Mouse (Mus musculus): ENCODE data around the gene Lrrc57. TPM values are rescaled to one million over a fixed set of nuclear protein-coding genes. Genes with fewer than 3 reads are reported as not detected.

Lrrc57 gene
- 34.5 and 36.3 TPM in 2 replicates for polyA plus RNA-seq (2016; fragmentation: Nextera tagmentation; extraction: Ambion mirVana)

- H3K27me3 ChIP-seq: no peaks in the 10 kb centered on the region
- H3K9ac ChIP-seq (replicated peaks): peak within 1 kb of the TSS; percentile 81
- H3K4me2 ChIP-seq (replicated peaks): peak within 1 kb of the TSS; percentile 82
- peaks cover 17% of the 10 kb centered on the region for H3K4me1 ChIP-seq
- H3K27ac ChIP-seq (replicated peaks): peak within 1 kb of the TSS; percentile 88
- H3K4me3 ChIP-seq: peak within 1 kb of the TSS; percentile 86
- under 1% methylated on average over 52 of the region's 52 CpGs for WGBS
- no peaks in the 10 kb centered on the region for H3K9me3 ChIP-seq
- peak; percentile 94 for ATAC-seq (ENCODE audit: low FRiP score, low read depth)
- peaks cover 26% of the 10 kb centered on the region for H3K36me3 ChIP-seq
These were observed at the start of gene Lrrc57, which contains the start of gene Haus2 for GRCm38 (mm10) chr2:120608830-120609723. Gene Lrrc57 (minus strand): TSS chr2:120609520. Gene Haus2 (plus strand): TSS chr2:120609383.

- 68% methylated on average over 5 of the region's 5 CpGs for WGBS
- Histone ChIP-seq H3K4me1 (no peaks in the 10 kb centered on the region), H3K9ac (replicated peaks) (no peak overlapping the region), H3K27me3 (no peaks in the 10 kb centered on the region), H3K36me3 (no peaks in the 10 kb centered on the region), H3K9me3 (no peaks in the 10 kb centered on the region), H3K4me2 (replicated peaks) (no peak overlapping the region), H3K27ac (replicated peaks) (no peak overlapping the region), H3K4me3 (no peak overlapping the region)
- no peak for ATAC-seq (ENCODE audit: low FRiP score, low read depth)
These were observed 49.2 kb upstream of the Lrrc57 start for GRCm38 (mm10) chr2:120658486-120658885.

- no peaks in the 10 kb centered on the region for H3K27me3 ChIP-seq
- H3K9me3 ChIP-seq: no peaks in the 10 kb centered on the region
- no peak overlapping the region for H3K9ac ChIP-seq (replicated peaks)
- no peaks in the 10 kb centered on the region for H3K4me1 ChIP-seq
- H3K36me3 ChIP-seq: no peaks in the 10 kb centered on the region
- WGBS: 94% methylated on average over 2 of the region's 2 CpGs
- H3K4me3 ChIP-seq: no peak overlapping the region
- no peak overlapping the region for H3K4me2 ChIP-seq (replicated peaks)
- H3K27ac ChIP-seq (replicated peaks): no peak overlapping the region
- no peak for ATAC-seq (ENCODE audit: low FRiP score, low read depth)
These were observed 47.4 kb upstream of the Lrrc57 start for GRCm38 (mm10) chr2:120656711-120657110.

GRCm38 (mm10) chr2:120655905-120656304 is 46.6 kb upstream of the Lrrc57 start:
- Histone ChIP-seq H3K27me3 (no peaks in the 10 kb centered on the region), H3K36me3 (no peaks in the 10 kb centered on the region), H3K4me1 (no peaks in the 10 kb centered on the region), H3K9me3 (no peaks in the 10 kb centered on the region), H3K4me3 (no peak overlapping the region), H3K9ac (replicated peaks) (no peak overlapping the region), H3K4me2 (replicated peaks) (no peak overlapping the region), H3K27ac (replicated peaks) (no peak overlapping the region)
- ATAC-seq (ENCODE audit: low FRiP score, low read depth): no peak
- WGBS: 88% methylated on average over 5 of the region's 5 CpGs

GRCm38 (mm10) chr2:120654693-120655092 is 45.4 kb upstream of the Lrrc57 start:
- no peaks in the 10 kb centered on the region for H3K4me1 ChIP-seq
- H3K27ac ChIP-seq (replicated peaks): no peak overlapping the region
- H3K9ac ChIP-seq (replicated peaks): no peak overlapping the region
- no peaks in the 10 kb centered on the region for H3K9me3 ChIP-seq
- 77% methylated on average over 2 of the region's 2 CpGs for WGBS
- no peaks in the 10 kb centered on the region for H3K27me3 ChIP-seq
- H3K4me3 ChIP-seq: no peak overlapping the region
- H3K4me2 ChIP-seq (replicated peaks): no peak overlapping the region
- no peak for ATAC-seq (ENCODE audit: low FRiP score, low read depth)
- no peaks in the 10 kb centered on the region for H3K36me3 ChIP-seq

- Histone ChIP-seq H3K4me1 (no peaks in the 10 kb centered on the region), H3K27me3 (no peaks in the 10 kb centered on the region), H3K9ac (replicated peaks) (no peak overlapping the region), H3K36me3 (no peaks in the 10 kb centered on the region), H3K9me3 (no peaks in the 10 kb centered on the region), H3K4me2 (replicated peaks) (no peak overlapping the region), H3K27ac (replicated peaks) (no peak overlapping the region), H3K4me3 (no peak overlapping the region)
- WGBS: 86% methylated on average over 7 of the region's 7 CpGs
- ATAC-seq (ENCODE audit: low FRiP score, low read depth): no peak
These were observed 43.6 kb upstream of the Lrrc57 start for GRCm38 (mm10) chr2:120652925-120653284.

GRCm38 (mm10) chr2:120652256-120652924 is 43.1 kb upstream of the Lrrc57 start:
- ATAC-seq (ENCODE audit: low FRiP score, low read depth): no peak
- no peak overlapping the region for H3K9ac ChIP-seq (replicated peaks)
- WGBS: 83% methylated on average over 7 of the region's 7 CpGs

GRCm38 (mm10) chr2:120646777-120647176 is 37.5 kb upstream of the Lrrc57 start:
- H3K27ac ChIP-seq (replicated peaks): no peak overlapping the region
- no peaks in the 10 kb centered on the region for H3K9me3 ChIP-seq
- H3K4me3 ChIP-seq: no peak overlapping the region
- no peaks in the 10 kb centered on the region for H3K4me1 ChIP-seq
- ATAC-seq (ENCODE audit: low FRiP score, low read depth): no peak
- no peak overlapping the region for H3K4me2 ChIP-seq (replicated peaks)
- 58% methylated on average over 4 of the region's 4 CpGs for WGBS
- H3K36me3 ChIP-seq: no peaks in the 10 kb centered on the region
- no peaks in the 10 kb centered on the region for H3K27me3 ChIP-seq
- no peak overlapping the region for H3K9ac ChIP-seq (replicated peaks)

More at GRCm38 (mm10) chr2:120652256-120652924, 43.1 kb upstream of the Lrrc57 start:
- Histone ChIP-seq H3K27ac (replicated peaks) (no peak overlapping the region), H3K4me1 (no peaks in the 10 kb centered on the region), H3K4me2 (replicated peaks) (no peak overlapping the region), H3K9me3 (no peaks in the 10 kb centered on the region), H3K27me3 (no peaks in the 10 kb centered on the region), H3K36me3 (no peaks in the 10 kb centered on the region), H3K4me3 (no peak overlapping the region)

GRCm38 (mm10) chr2:120643836-120644235 is 34.5 kb upstream of the Lrrc57 start:
- no peak overlapping the region for H3K9ac ChIP-seq (replicated peaks)
- H3K4me3 ChIP-seq: no peak overlapping the region
- no peak for ATAC-seq (ENCODE audit: low FRiP score, low read depth)
- H3K9me3 ChIP-seq: no peaks in the 10 kb centered on the region
- no peak overlapping the region for H3K27ac ChIP-seq (replicated peaks)
- no peaks in the 10 kb centered on the region for H3K36me3 ChIP-seq
- no peaks in the 10 kb centered on the region for H3K27me3 ChIP-seq
- no peak overlapping the region for H3K4me2 ChIP-seq (replicated peaks)
- no peaks in the 10 kb centered on the region for H3K4me1 ChIP-seq
- WGBS: 77% methylated on average over 7 of the region's 7 CpGs

GRCm38 (mm10) chr2:120640835-120641234 is 31.5 kb upstream of the Lrrc57 start:
- H3K9me3 ChIP-seq: no peaks in the 10 kb centered on the region
- H3K36me3 ChIP-seq: no peaks in the 10 kb centered on the region
- no peak overlapping the region for H3K27ac ChIP-seq (replicated peaks)
- H3K9ac ChIP-seq (replicated peaks): no peak overlapping the region
- H3K27me3 ChIP-seq: no peaks in the 10 kb centered on the region
- no peak for ATAC-seq (ENCODE audit: low FRiP score, low read depth)
- no peak overlapping the region for H3K4me2 ChIP-seq (replicated peaks)
- H3K4me1 ChIP-seq: no peaks in the 10 kb centered on the region
- no peak overlapping the region for H3K4me3 ChIP-seq
- 88% methylated on average over 8 of the region's 8 CpGs for WGBS

- WGBS: 89% methylated on average over 4 of the region's 4 CpGs
- no peak for ATAC-seq (ENCODE audit: low FRiP score, low read depth)
- no peaks in the 10 kb centered on the region for H3K9me3 ChIP-seq
These were observed 22.6 kb upstream of the Lrrc57 start for GRCm38 (mm10) chr2:120631957-120632356.

GRCm38 (mm10) chr2:120631521-120631920 is 22.2 kb upstream of the Lrrc57 start:
- no peak overlapping the region for H3K9ac ChIP-seq (replicated peaks)
- ATAC-seq (ENCODE audit: low FRiP score, low read depth): no peak
- H3K4me3 ChIP-seq: no peak overlapping the region
- peaks cover 4% of the 10 kb centered on the region for H3K36me3 ChIP-seq
- 0 out of 2 replicates have a peak, but pooled peaks cover 7% of the 10 kb centered on the region for H3K4me1 ChIP-seq
- H3K4me2 ChIP-seq (replicated peaks): no peak overlapping the region
- no peaks in the 10 kb centered on the region for H3K9me3 ChIP-seq
- 91% methylated on average over 2 of the region's 2 CpGs for WGBS
- no peak overlapping the region for H3K27ac ChIP-seq (replicated peaks)
- H3K27me3 ChIP-seq: 0 out of 2 replicates have a peak, but pooled peaks cover 4% of the 10 kb centered on the region

More at GRCm38 (mm10) chr2:120631957-120632356, 22.6 kb upstream of the Lrrc57 start:
- Histone ChIP-seq H3K4me1 (0 out of 2 replicates have a peak, but pooled peaks cover 7% of the 10 kb centered on the region), H3K4me3 (no peak overlapping the region), H3K4me2 (replicated peaks) (no peak overlapping the region), H3K9ac (replicated peaks) (no peak overlapping the region), H3K27me3 (0 out of 2 replicates have a peak, but pooled peaks cover 4% of the 10 kb centered on the region), H3K27ac (replicated peaks) (no peak overlapping the region), H3K36me3 (peaks cover 4% of the 10 kb centered on the region)

All from midbrain, embryonic 12.5 days (tissue).